Mouse (Mus musculus): Measurements from ENCODE around the gene Scn8a. TPM values are rescaled to one million over a fixed set of nuclear protein-coding genes. Genes with fewer than 3 reads are reported as not detected.

Scn8a gene
- total RNA-seq, 2 experiments from 2014 or later, result 197 to 226 TPM

DNA sequence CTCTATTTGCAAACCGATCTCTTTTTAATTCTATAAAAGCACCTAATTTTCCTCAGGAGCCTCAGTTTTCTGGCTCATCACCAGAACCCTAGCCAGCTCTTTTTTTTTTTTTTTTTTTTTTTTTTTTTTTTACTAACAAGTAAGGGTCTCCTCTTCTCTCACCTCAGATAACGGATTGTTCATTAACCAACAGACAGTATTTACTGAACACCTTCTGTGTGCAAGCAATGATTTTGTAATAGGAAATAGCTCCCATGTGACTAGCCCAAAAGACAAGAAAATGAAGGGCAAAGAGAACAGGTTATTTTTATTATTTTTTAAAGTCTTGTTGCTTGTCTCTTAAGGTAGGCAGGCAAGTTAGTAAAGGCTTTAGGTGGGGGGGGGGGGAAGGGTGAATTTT, 82.6 kb downstream of the Scn8a start:
- no peak for DNase-seq (ENCODE audit: low spot score in 2 of 2)

- no peak for DNase-seq (ENCODE audit: low spot score in 2 of 2)
Measured at GRCm38 (mm10) chr15:100952854-100953253, 83.2 kb downstream of the Scn8a start.

GRCm38 (mm10) chr15:100953955-100954354, 84.3 kb downstream of the Scn8a start:
- DNase-seq (ENCODE audit: low spot score in 2 of 2), result no peak

GRCm38 (mm10) chr15:100954751-100955150, 85.1 kb downstream of the Scn8a start:
- DNase-seq (ENCODE audit: low spot score in 2 of 2), result no peak

GRCm38 (mm10) chr15:100960958-100961357, 91.3 kb downstream of the Scn8a start:
- peak; percentile 24 to 58 for DNase-seq (ENCODE audit: low spot score in 2 of 2)

DNA sequence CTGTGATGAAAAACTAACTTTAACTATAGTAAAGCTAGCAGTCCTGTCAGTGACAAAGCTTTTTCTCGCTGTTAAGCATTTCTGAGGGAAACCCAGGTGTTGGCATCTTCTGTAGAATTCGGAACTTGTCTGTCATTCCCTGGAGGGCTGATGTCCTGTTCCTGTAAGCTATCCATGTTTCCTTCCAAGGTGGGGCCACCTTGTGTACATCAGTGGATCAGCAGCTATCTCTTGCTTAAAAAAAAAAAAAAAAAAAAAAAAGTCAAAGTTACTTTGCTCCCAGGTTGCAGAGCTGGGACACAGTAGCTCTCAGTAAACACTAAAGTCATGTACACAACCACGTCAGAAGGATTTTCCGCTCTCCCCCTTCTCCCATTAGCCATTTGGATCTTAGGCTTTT, 91.9 kb downstream of the Scn8a start:
- no peak for DNase-seq (ENCODE audit: low spot score in 2 of 2)

DNA sequence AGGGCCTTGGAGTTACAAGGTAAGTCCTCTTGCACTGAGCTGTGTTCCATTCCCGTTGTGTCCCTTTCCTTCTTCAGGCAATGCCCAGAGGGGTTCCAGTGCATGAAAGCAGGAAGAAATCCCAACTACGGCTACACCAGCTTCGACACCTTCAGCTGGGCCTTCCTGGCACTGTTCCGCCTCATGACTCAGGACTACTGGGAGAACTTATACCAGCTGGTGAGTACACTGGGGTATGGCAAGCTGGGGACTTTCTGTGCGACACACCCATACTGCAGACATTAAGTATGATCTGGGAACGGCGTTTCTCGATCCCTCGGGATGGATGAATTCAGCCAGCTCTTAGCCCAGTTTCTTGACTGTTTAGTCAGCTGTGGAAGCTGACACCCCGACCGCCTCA, 101.8 kb downstream of the Scn8a start:
- DNase-seq (ENCODE audit: low spot score in 2 of 2), result peak; percentile 77 to 83

DNA sequence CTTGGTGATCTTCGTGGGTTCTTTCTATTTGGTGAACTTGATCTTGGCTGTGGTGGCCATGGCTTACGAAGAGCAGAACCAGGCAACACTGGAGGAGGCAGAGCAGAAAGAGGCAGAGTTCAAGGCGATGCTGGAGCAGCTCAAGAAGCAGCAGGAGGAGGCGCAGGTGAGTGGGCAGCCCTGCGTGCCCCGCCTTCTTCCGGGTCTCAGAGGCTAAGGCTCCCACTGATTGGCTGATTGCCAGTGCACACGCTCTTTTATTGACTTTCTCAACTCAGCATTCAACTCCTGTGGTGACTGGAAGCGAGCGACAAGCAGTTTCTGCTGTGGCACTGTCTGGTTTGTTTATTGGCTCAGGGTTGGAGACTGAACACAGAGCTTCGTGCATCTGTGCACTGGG, 103.1 kb downstream of the Scn8a start:
- DNase-seq (ENCODE audit: low spot score in 2 of 2), result no peak

DNA sequence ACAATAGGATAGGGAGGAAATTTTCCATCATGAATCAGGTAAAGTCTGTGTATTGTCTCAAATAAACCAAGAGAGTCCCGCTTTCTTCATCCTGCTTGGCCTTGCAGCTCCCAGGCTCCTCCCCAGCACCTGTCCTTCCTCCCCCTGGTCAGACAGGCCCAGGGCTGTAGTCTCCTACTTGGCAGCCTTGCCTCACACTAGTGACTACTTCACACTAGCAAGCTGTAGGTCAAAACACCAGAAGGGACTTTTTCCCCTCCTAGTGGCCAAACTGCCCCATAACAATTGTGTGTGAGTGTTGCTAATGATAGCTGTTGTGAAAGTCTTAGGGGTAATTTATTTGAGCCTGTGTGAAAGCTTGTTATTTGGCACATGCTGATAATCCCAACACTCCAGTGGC, 105.0 kb downstream of the Scn8a start:
- DNase-seq (ENCODE audit: low spot score in 2 of 2), result no peak

GRCm38 (mm10) chr15:100983427-100984153, 113.9 kb downstream of the Scn8a start:
- peak; percentile 55 to 70 for DNase-seq (ENCODE audit: low spot score in 2 of 2)

DNA sequence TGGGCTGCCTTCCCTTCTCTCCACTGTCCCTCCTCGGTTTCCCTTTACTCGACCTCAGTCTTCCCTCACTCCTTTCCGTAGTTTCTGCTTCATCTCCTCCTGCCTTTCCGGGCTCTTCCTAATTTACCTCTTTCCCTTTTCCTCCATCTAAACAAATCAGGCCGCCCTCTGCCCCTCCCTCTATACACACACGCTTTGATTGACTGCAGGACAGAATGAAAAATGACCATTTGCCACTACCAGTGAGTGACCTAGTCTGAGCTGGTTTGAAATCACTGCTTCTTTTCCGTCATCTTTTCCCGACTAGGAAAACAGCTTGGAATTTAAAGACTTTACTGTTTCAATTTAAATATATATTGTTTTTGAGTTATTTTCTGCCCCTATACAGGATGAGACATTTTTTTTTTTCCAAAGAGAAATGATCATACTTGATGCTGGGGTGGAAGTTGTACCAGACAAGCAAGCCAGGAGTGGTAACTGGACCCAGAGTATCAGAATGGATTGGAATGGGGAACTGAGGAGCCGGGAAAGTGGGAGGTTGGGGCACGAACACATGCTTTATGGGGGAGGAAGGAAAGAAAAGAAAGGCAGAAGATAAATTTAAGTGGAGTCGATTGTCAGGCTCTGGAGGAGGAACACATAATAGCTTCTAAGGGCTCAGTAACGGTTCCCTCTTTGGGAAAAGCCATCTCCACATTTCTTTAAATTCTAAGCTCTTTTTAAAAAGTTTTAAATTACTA, 114.7 kb downstream of the Scn8a start:
- no peak for DNase-seq (ENCODE audit: low spot score in 2 of 2)

DNA sequence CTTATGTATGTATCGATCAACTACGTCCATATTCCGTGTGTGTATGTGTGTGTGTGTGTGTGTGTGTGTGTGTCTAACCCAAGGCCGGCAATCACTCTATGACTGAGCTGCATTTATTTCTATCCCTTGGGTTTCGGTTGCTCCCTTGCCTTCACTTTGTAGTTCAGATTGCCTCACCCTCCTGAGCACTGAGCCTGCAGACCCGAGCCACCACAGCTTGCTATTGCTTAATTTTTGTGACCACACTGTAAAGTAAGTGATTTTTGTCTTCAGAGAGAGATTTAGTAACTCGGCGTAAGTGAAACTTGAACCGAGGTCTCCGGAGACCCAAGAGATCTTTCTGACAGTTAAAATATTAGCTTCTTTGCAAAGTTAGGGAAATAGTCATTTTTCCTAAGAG, 116.8 kb downstream of the Scn8a start:
- no peak for DNase-seq (ENCODE audit: low spot score in 2 of 2)

- DNase-seq (ENCODE audit: low spot score in 2 of 2), result no peak
Measured at GRCm38 (mm10) chr15:100987031-100987430, 117.4 kb downstream of the Scn8a start.

GRCm38 (mm10) chr15:100990283-100990682, 120.6 kb downstream of the Scn8a start:
- DNase-seq (ENCODE audit: low spot score in 2 of 2), result no peak

GRCm38 (mm10) chr15:100997090-100997489, 127.4 kb downstream of the Scn8a start:
- peak in 1 of 2 experiments; percentile 45 for DNase-seq (ENCODE audit: low spot score in 2 of 2)

DNA sequence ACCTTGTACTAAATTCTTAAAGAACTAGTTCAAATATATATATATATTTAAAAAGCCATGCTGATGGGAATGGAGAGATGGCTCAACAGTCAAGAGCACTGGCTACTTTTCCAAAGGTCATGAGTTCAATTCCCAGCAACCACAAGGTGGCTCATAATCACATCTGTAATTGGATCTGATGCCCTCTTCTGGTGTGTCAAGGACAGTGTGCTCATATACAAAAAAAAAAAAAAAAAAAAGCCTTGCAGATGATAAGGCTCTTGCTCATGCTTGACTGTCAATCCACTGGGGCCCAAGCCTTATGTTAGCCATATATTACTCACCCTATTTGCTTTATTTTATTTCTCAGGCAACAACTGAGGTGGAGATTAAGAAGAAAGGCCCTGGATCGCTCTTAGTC, 132.0 kb downstream of the Scn8a start:
- no peak for DNase-seq (ENCODE audit: low spot score in 2 of 2)

DNA sequence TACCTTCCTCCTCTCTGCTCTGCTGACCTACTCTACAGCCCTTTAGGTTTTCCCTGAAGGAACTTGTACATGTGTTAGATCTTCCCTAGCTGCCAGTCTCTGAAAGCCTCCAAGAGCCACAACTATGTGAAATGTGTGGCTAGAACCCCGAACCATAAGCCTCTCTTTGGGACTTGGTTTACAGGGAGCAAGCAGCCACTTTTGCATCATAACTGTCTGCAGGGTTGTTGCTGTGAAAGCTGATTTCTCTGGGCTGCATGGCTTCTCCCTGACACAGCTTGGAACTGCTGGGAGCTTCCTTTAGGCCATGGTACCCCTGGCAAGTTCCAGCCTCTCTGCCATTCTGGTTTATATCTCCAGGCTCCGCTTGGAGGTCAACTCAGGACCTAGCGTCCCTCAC, 132.8 kb downstream of the Scn8a start:
- no peak for DNase-seq (ENCODE audit: low spot score in 2 of 2)

DNA sequence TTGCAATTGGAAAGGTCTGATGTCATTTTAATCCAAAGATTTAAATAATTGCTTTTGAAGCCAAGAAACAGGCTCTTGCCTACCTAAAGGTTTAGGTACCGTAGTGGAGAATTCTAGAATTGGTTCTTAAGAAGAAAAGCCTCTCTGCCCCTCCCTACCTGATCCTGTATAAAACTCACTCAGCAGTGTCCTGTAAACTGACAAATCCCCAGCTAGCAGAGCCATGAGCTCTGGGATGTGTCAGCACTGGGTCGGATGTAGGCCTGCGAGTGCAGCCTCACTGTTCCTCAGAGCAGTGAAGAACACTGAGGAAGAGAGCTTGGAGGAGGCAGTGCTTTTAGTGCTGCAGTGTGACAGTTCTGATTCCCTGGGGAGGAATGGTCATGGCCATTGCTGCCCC, 134.9 kb downstream of the Scn8a start:
- no peak for DNase-seq (ENCODE audit: low spot score in 2 of 2)

DNA sequence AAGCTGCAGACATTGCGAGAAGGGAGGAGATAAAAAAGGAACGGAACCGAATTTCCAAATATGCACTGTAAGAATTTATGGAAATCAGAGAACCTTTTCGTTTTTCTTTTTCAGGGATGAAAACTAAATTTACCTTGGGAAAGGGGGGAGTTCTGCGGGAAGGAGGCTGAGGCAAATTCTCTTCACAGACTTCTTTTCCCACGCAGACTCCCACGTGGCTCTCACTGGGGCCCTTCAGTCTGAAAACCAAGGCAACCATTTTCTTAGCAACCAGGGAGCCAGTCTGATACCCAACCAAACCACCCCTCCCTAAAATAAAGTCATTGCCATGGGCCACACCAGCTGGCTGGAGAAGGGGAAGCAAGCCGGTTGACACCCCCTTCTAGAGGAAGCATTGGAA, 136.1 kb downstream of the Scn8a start:
- peak; percentile 77 to 86 for DNase-seq (ENCODE audit: low spot score in 2 of 2)

- DNase-seq (ENCODE audit: low spot score in 2 of 2), result no peak
Measured at GRCm38 (mm10) chr15:101006251-101007040, 136.8 kb downstream of the Scn8a start.

DNA sequence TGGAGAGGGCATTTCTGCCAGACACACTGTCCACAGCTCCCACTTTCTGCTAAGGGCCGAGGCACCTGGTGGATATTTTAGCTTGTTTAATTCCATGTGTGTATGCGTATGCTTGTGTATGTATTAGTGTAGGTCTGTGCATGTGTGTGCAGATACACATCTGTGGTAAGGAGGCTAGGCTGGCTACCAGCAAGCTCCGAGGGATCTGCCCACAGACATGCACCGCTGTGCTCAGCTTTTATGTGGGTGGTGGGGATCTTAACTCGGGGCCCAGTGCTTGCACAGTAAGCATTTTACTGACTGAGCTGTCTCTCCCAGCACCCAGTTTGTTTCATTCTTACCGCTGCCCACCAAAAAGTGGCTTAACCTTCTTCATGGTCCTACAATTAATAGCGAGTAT, 137.6 kb downstream of the Scn8a start:
- DNase-seq (ENCODE audit: low spot score in 2 of 2), result peak; percentile 43 to 60
